Mouse (Mus musculus): ENCODE results near the gene 4933402N03Rik.
A peak's percentile ranks its signal among the peaks of the same experiment; 100 is the strongest.

Gene 4933402N03Rik

GRCm38 (mm10) chr7:131146214-131146613 is at the start of gene 4933402N03Rik:
TSS of gene 4933402N03Rik (minus strand) at chr7:131146314.
- DNase-seq, result no peak

GRCm38 (mm10) chr7:131187996-131188395 is 41.9 kb upstream of the 4933402N03Rik start:
- DNase-seq, result no peak

- peak; percentile 18 for DNase-seq
Measured at GRCm38 (mm10) chr7:131187047-131187446, 40.9 kb upstream of the 4933402N03Rik start.

GRCm38 (mm10) chr7:131184339-131184738 is 38.2 kb upstream of the 4933402N03Rik start:
- no peak for DNase-seq

- DNase-seq, result peak; percentile 44
Measured at GRCm38 (mm10) chr7:131182685-131183084, 36.6 kb upstream of the 4933402N03Rik start.

GRCm38 (mm10) chr7:131174121-131174520 is 28.0 kb upstream of the 4933402N03Rik start, which contains the start of gene 5430419D17Rik:
TSS of gene 5430419D17Rik (plus strand) at chr7:131174402.
- DNase-seq, result no peak

GRCm38 (mm10) chr7:131169099-131169498 is 23.0 kb upstream of the 4933402N03Rik start:
- no peak for DNase-seq

- DNase-seq, result no peak
Measured at GRCm38 (mm10) chr7:131167771-131168170, 21.7 kb upstream of the 4933402N03Rik start.

GRCm38 (mm10) chr7:131162251-131162650 is 16.1 kb upstream of the 4933402N03Rik start:
- no peak for DNase-seq

GRCm38 (mm10) chr7:131153044-131153443 is 6.9 kb upstream of the 4933402N03Rik start:
- peak; percentile 5 for DNase-seq

GRCm38 (mm10) chr7:131150179-131150578 is 4.1 kb upstream of the 4933402N03Rik start:
- DNase-seq, result no peak

- no peak for DNase-seq
Measured at GRCm38 (mm10) chr7:131133181-131133580, 12.9 kb downstream of the 4933402N03Rik start.

- DNase-seq, result no peak
Measured at GRCm38 (mm10) chr7:131130021-131130420, 16.1 kb downstream of the 4933402N03Rik start.

GRCm38 (mm10) chr7:131122210-131122807 is 23.8 kb downstream of the 4933402N03Rik start:
- no peak for DNase-seq

- DNase-seq, result no peak
Measured at GRCm38 (mm10) chr7:131114434-131114833, 31.7 kb downstream of the 4933402N03Rik start.

GRCm38 (mm10) chr7:131113676-131114075 is 32.4 kb downstream of the 4933402N03Rik start:
- DNase-seq, result peak; percentile 61

- DNase-seq, result peak; percentile 70
Measured at GRCm38 (mm10) chr7:131112486-131112885, 33.6 kb downstream of the 4933402N03Rik start.

Measured in lung, postnatal 10 days (tissue).